Comparison of ENCODE assay signal across 10 mouse cellular contexts in genomic region chr6:48552918-48553317, GRCm38 (mm10). TPM values are rescaled to one million over a fixed set of nuclear protein-coding genes. Genes with fewer than 3 reads are reported as not detected.
DNase-seq lines count a peak whose midpoint lies in the region; ATAC-seq lines count a peak whose summit lies in the region.
"Had no signal": no experiment of that assay in that cellular context is flagged by ENCODE, and none has a peak within 500 bp of the region (broad histone marks: within the 10 kb centered on the region; RNA-seq: fewer than 3 reads in every experiment).

No protein-coding gene starts in this region.

- DNase-seq in adrenal gland, adult (ENCODE audit: inconsistent age in 2 of 2, low spot score in 1 of 2), result peak; percentile 30 to 70
- no peak for DNase-seq in adrenal gland, adult 2 months
- DNase-seq in midbrain, embryonic 11.5 days (ENCODE audit: low spot score, missing footprints), result peak; percentile 33
- DNase-seq in liver, embryonic 13.5 days, result peak; percentile 54
- DNase-seq in thymus, postnatal 25 days, result peak; percentile 66

- H3K9me3 ChIP-seq in midbrain, embryonic 11.5 days (ENCODE audit: control insufficient read depth, low read length), result no peaks in the 10 kb centered on the region
- H3K9me3 ChIP-seq in midbrain, embryonic 13.5 days, result no peaks in the 10 kb centered on the region
- H3K9me3 ChIP-seq in liver, embryonic 13.5 days (replicated peaks), result no peaks in the 10 kb centered on the region
- H3K9me3 ChIP-seq in forebrain, embryonic 12.5 days, result no peaks in the 10 kb centered on the region
- no peaks in the 10 kb centered on the region for H3K9me3 ChIP-seq in hindbrain, embryonic 13.5 days
- H3K9me3 ChIP-seq: embryonic facial prominence, embryonic 15.5 days had no signal

- H3K9ac ChIP-seq in midbrain, embryonic 11.5 days (ENCODE audit: low read length), result no peak overlapping the region
- H3K9ac ChIP-seq in midbrain, embryonic 13.5 days (replicated peaks), result no peak overlapping the region
- H3K9ac ChIP-seq in liver, embryonic 13.5 days, result no peak overlapping the region
- H3K9ac ChIP-seq in forebrain, embryonic 12.5 days, result no peak overlapping the region
- H3K9ac ChIP-seq in hindbrain, embryonic 13.5 days, result no peak overlapping the region
- H3K9ac ChIP-seq: embryonic facial prominence, embryonic 15.5 days had no signal

- no peaks in the 10 kb centered on the region for H3K36me3 ChIP-seq in midbrain, embryonic 11.5 days (ENCODE audit: control insufficient read depth, insufficient read depth, low read length)
- H3K36me3 ChIP-seq in midbrain, embryonic 13.5 days, result peaks cover 10% of the 10 kb centered on the region
- no peaks in the 10 kb centered on the region for H3K36me3 ChIP-seq in liver, embryonic 13.5 days
- peaks cover 9% of the 10 kb centered on the region for H3K36me3 ChIP-seq in forebrain, embryonic 12.5 days (replicated peaks)
- H3K36me3 ChIP-seq in hindbrain, embryonic 13.5 days, result peaks cover 14% of the 10 kb centered on the region
- H3K36me3 ChIP-seq: embryonic facial prominence, embryonic 15.5 days had no signal

- no peaks in the 10 kb centered on the region for H3K27me3 ChIP-seq in midbrain, embryonic 11.5 days (ENCODE audit: control insufficient read depth, insufficient read depth, low read length)
- H3K27me3 ChIP-seq in midbrain, embryonic 13.5 days, result no peaks in the 10 kb centered on the region
- H3K27me3 ChIP-seq in liver, embryonic 13.5 days, result no peaks in the 10 kb centered on the region
- no peaks in the 10 kb centered on the region for H3K27me3 ChIP-seq in forebrain, embryonic 12.5 days
- H3K27me3 ChIP-seq in hindbrain, embryonic 13.5 days, result peaks cover 4% of the 10 kb centered on the region; the same call in 1 of the 2 replicates
- H3K27me3 ChIP-seq: embryonic facial prominence, embryonic 15.5 days had no signal

- 80% methylated on average over 4 of the region's 4 CpGs for WGBS in midbrain, embryonic 11.5 days
- 73% methylated on average over 4 of the region's 4 CpGs for WGBS in midbrain, embryonic 13.5 days
- WGBS in liver, embryonic 13.5 days (ENCODE audit: insufficient replicate concordance), result 23% methylated on average over 4 of the region's 4 CpGs
- 67% methylated on average over 4 of the region's 4 CpGs for WGBS in forebrain, embryonic 12.5 days
- WGBS in hindbrain, embryonic 13.5 days, result 65% methylated on average over 4 of the region's 4 CpGs

- no peak for ATAC-seq in midbrain, embryonic 11.5 days (ENCODE audit: low FRiP score)
- no peak for ATAC-seq in midbrain, embryonic 13.5 days
- ATAC-seq in liver, embryonic 13.5 days (ENCODE audit: low read depth), result no peak
- no peak for ATAC-seq in forebrain, embryonic 12.5 days (ENCODE audit: low FRiP score)
- ATAC-seq in hindbrain, embryonic 13.5 days (ENCODE audit: low FRiP score), result no peak

- H3K4me1 ChIP-seq in midbrain, embryonic 11.5 days (ENCODE audit: control insufficient read depth, insufficient read depth, low read length), result peaks cover 12% of the 10 kb centered on the region
- peaks cover 21% of the 10 kb centered on the region for H3K4me1 ChIP-seq in midbrain, embryonic 13.5 days (replicated peaks)
- peaks cover 10% of the 10 kb centered on the region for H3K4me1 ChIP-seq in liver, embryonic 13.5 days (replicated peaks)
- peaks cover 16% of the 10 kb centered on the region for H3K4me1 ChIP-seq in forebrain, embryonic 12.5 days
- H3K4me1 ChIP-seq in hindbrain, embryonic 13.5 days (replicated peaks), result peaks cover 20% of the 10 kb centered on the region

- H3K4me3 ChIP-seq in midbrain, embryonic 11.5 days (ENCODE audit: low read depth, low read length), result no peak overlapping the region
- no peak overlapping the region for H3K4me3 ChIP-seq in midbrain, embryonic 13.5 days (replicated peaks)
- H3K4me3 ChIP-seq in liver, embryonic 13.5 days (replicated peaks), result no peak overlapping the region
- no peak overlapping the region for H3K4me3 ChIP-seq in forebrain, embryonic 12.5 days (replicated peaks)
- no peak overlapping the region for H3K4me3 ChIP-seq in hindbrain, embryonic 13.5 days
- H3K4me3 ChIP-seq: embryonic facial prominence, embryonic 15.5 days had no signal

- no peak overlapping the region for H3K4me2 ChIP-seq in midbrain, embryonic 11.5 days
- no peak overlapping the region for H3K4me2 ChIP-seq in midbrain, embryonic 13.5 days (replicated peaks)
- H3K4me2 ChIP-seq in liver, embryonic 13.5 days, result no peak overlapping the region
- H3K4me2 ChIP-seq in forebrain, embryonic 12.5 days, result no peak overlapping the region
- no peak overlapping the region for H3K4me2 ChIP-seq in hindbrain, embryonic 13.5 days
- H3K4me2 ChIP-seq: embryonic facial prominence, embryonic 15.5 days had no signal

- no peak overlapping the region for H3K27ac ChIP-seq in midbrain, embryonic 11.5 days (ENCODE audit: low read depth, low read length)
- no peak overlapping the region for H3K27ac ChIP-seq in midbrain, embryonic 13.5 days
- no peak overlapping the region for H3K27ac ChIP-seq in liver, embryonic 13.5 days
- H3K27ac ChIP-seq in forebrain, embryonic 12.5 days, result no peak overlapping the region
- no peak overlapping the region; the same call in 1 of the 2 replicates for H3K27ac ChIP-seq in hindbrain, embryonic 13.5 days
- H3K27ac ChIP-seq: embryonic facial prominence, embryonic 15.5 days had no signal

RNA-seq across cellular contexts. Expression of gene Lrrc61, which starts 1.7 kb away (rescaled TPM):
- 10 to 100 TPM; 30.8 to 45.1 TPM for total RNA-seq in adrenal gland, adult 2 months (2021)
- polyA plus RNA-seq in adrenal gland, adult 2 months (2012; rRNA removed), result 32.4 and 33.3 TPM in 2 replicates
- polyA plus RNA-seq in midbrain, embryonic 11.5 days (2014; fragmentation: Nextera tagmentation; extraction: Ambion mirVana), result 15.5 and 15.9 TPM in 2 replicates
- 20.8 and 21.2 TPM in 2 replicates for polyA plus RNA-seq in midbrain, embryonic 13.5 days (2015; fragmentation: Nextera tagmentation; extraction: Ambion mirVana)
- polyA plus RNA-seq in liver, embryonic 13.5 days (2015; fragmentation: Nextera tagmentation; extraction: Ambion mirVana), result 0.81 and 1.5 TPM in 2 replicates
- polyA plus RNA-seq in forebrain, embryonic 12.5 days (2016; fragmentation: Nextera tagmentation; extraction: Ambion mirVana), result 16.7 and 21.3 TPM in 2 replicates
- 20.8 and 22.1 TPM in 2 replicates for polyA plus RNA-seq in hindbrain, embryonic 13.5 days (2015; fragmentation: Nextera tagmentation; extraction: Ambion mirVana)

RNA-seq across cellular contexts. Expression of gene Atp6v0e2, which starts 15.5 kb away (rescaled TPM):
- total RNA-seq in adrenal gland, adult 2 months (2021), result 10 to 100 TPM; 70.7 to 78.4 TPM
- 182 and 183 TPM in 2 replicates for polyA plus RNA-seq in adrenal gland, adult 2 months (2012; rRNA removed)
- 64.4 and 71.4 TPM in 2 replicates for polyA plus RNA-seq in midbrain, embryonic 11.5 days (2014; fragmentation: Nextera tagmentation; extraction: Ambion mirVana)
- 174 and 176 TPM in 2 replicates for polyA plus RNA-seq in midbrain, embryonic 13.5 days (2015; fragmentation: Nextera tagmentation; extraction: Ambion mirVana)
- 1.5 and 1.6 TPM in 2 replicates for polyA plus RNA-seq in liver, embryonic 13.5 days (2015; fragmentation: Nextera tagmentation; extraction: Ambion mirVana)
- polyA plus RNA-seq in forebrain, embryonic 12.5 days (2016; fragmentation: Nextera tagmentation; extraction: Ambion mirVana), result 78.6 and 88.3 TPM in 2 replicates
- polyA plus RNA-seq in hindbrain, embryonic 13.5 days (2015; fragmentation: Nextera tagmentation; extraction: Ambion mirVana), result 184 and 189 TPM in 2 replicates

RNA-seq across cellular contexts. Expression of gene Rarres2, which starts 19.7 kb away (rescaled TPM):
- 100 to 1,000 TPM in 1 of 2 experiments, 10 to 100 TPM in 1; 73.4 to 101 TPM for total RNA-seq in adrenal gland, adult 2 months (2021)
- polyA plus RNA-seq in adrenal gland, adult 2 months (2012; rRNA removed), result 29.3 and 41.8 TPM in 2 replicates
- 1.4 and 1.6 TPM in 2 replicates for polyA plus RNA-seq in midbrain, embryonic 11.5 days (2014; fragmentation: Nextera tagmentation; extraction: Ambion mirVana)
- polyA plus RNA-seq in midbrain, embryonic 13.5 days (2015; fragmentation: Nextera tagmentation; extraction: Ambion mirVana), result 2.5 and 2.9 TPM in 2 replicates
- polyA plus RNA-seq in liver, embryonic 13.5 days (2015; fragmentation: Nextera tagmentation; extraction: Ambion mirVana), result 8.4 and 10.0 TPM in 2 replicates
- 0.74 and 1.2 TPM in 2 replicates for polyA plus RNA-seq in forebrain, embryonic 12.5 days (2016; fragmentation: Nextera tagmentation; extraction: Ambion mirVana)
- 5.2 and 6.0 TPM in 2 replicates for polyA plus RNA-seq in hindbrain, embryonic 13.5 days (2015; fragmentation: Nextera tagmentation; extraction: Ambion mirVana)

RNA-seq across cellular contexts. Expression of gene Gm45021, which starts 36.5 kb away (rescaled TPM):
- total RNA-seq in adrenal gland, adult 2 months (2021), result not detected
- polyA plus RNA-seq in adrenal gland, adult 2 months (2012; rRNA removed), result not detected in 2 replicates
- polyA plus RNA-seq in midbrain, embryonic 11.5 days (2014; fragmentation: Nextera tagmentation; extraction: Ambion mirVana), result not detected in 2 replicates
- polyA plus RNA-seq in midbrain, embryonic 13.5 days (2015; fragmentation: Nextera tagmentation; extraction: Ambion mirVana), result not detected in 2 replicates
- polyA plus RNA-seq in liver, embryonic 13.5 days (2015; fragmentation: Nextera tagmentation; extraction: Ambion mirVana), result not detected in 2 replicates
- not detected in 2 replicates for polyA plus RNA-seq in forebrain, embryonic 12.5 days (2016; fragmentation: Nextera tagmentation; extraction: Ambion mirVana)
- 0.56 TPM in 1 of 2 replicates, not detected in the other for polyA plus RNA-seq in hindbrain, embryonic 13.5 days (2015; fragmentation: Nextera tagmentation; extraction: Ambion mirVana)
- polyA plus RNA-seq: embryonic facial prominence, embryonic 15.5 days; neural tube, embryonic 11.5 days had no signal

RNA-seq across cellular contexts. Expression of gene Repin1, which starts 40.8 kb away (rescaled TPM):
- total RNA-seq in adrenal gland, adult 2 months (2021), result 10 to 100 TPM; 55.6 to 67.5 TPM
- 127 and 152 TPM in 2 replicates for polyA plus RNA-seq in adrenal gland, adult 2 months (2012; rRNA removed)
- polyA plus RNA-seq in midbrain, embryonic 11.5 days (2014; fragmentation: Nextera tagmentation; extraction: Ambion mirVana), result 39.9 and 44.1 TPM in 2 replicates
- 44.6 and 47.2 TPM in 2 replicates for polyA plus RNA-seq in midbrain, embryonic 13.5 days (2015; fragmentation: Nextera tagmentation; extraction: Ambion mirVana)
- 8.1 and 10.4 TPM in 2 replicates for polyA plus RNA-seq in liver, embryonic 13.5 days (2015; fragmentation: Nextera tagmentation; extraction: Ambion mirVana)
- 46.7 and 50.0 TPM in 2 replicates for polyA plus RNA-seq in forebrain, embryonic 12.5 days (2016; fragmentation: Nextera tagmentation; extraction: Ambion mirVana)
- 39.3 and 41.8 TPM in 2 replicates for polyA plus RNA-seq in hindbrain, embryonic 13.5 days (2015; fragmentation: Nextera tagmentation; extraction: Ambion mirVana)

Comparison
In these comparisons a context has a peak if more than half of its experiments do, and no peak if none do; other contexts are left out.
1. RNA of gene Atp6v0e2, which starts 15.5 kb away (polyA plus RNA-seq): 184 to 189 TPM in hindbrain, embryonic 13.5 days, 182 to 183 TPM in adrenal gland, adult 2 months, 174 to 176 TPM in midbrain, embryonic 13.5 days, 78.6 to 88.3 TPM in forebrain, embryonic 12.5 days and 64.4 to 71.4 TPM in midbrain, embryonic 11.5 days; 1.5 to 1.6 TPM in liver, embryonic 13.5 days; every median in the first group is over 10 times any median in the second.